Mouse (Mus musculus): ENCODE results near the gene Daxx.
"Not testable (repeated sequence)": the region's sequence is repeated elsewhere in the genome, so short reads cannot be mapped to it uniquely, and the experiment has no call there.

DNA sequence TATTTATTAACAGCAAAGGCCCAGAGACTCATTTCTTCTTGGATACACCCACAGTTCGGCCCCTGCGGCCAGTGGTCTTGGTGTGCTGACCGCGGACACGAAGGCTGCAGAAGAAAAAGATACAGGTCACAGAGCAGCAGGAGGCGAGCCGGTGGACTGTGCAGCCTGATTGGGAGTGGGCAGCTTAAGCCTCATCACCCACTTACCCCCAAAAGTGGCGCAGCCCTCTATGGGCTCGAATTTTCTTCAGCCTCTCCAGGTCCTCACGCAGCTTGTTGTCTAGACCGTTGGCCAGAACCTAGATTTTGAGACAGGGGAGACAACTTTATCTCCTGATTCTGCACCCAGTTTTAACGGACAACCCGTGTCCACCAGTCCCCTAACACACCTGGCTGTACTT lies 42.8 kb downstream of the Daxx start:
- TF ChIP-seq GATA1, TAL1 (IDR thresholded peaks at IDR 0.05; ENCODE audit: low read length): not testable (repeated sequence)

All from erythroblast, embryonic 14.5 days (primary cell).